Mouse (Mus musculus) bone marrow, adult 2 months (tissue): ENCODE data around the gene Abca3.
A peak's percentile ranks its signal among the peaks of the same experiment; 100 is the strongest.

ENCODE experiments used
- CTCF ChIP-seq: fragments of 200-500 bp; IDR thresholded peaks from 2 replicates; pipeline ENCODE4 v1.5.1; 2011; ENCODE audit warnings: low read length, control low read depth; ENCODE audit not compliant: control insufficient read depth, insufficient read depth
- POLR2A ChIP-seq: fragments of 200-500 bp; IDR thresholded peaks from 2 replicates; pipeline ENCODE4 v1.6.1; 2011; ENCODE audit warnings: low read depth, mild to moderate bottlenecking, control low read depth, low read length, borderline replicate concordance; ENCODE audit not compliant: control insufficient read depth

DNA sequence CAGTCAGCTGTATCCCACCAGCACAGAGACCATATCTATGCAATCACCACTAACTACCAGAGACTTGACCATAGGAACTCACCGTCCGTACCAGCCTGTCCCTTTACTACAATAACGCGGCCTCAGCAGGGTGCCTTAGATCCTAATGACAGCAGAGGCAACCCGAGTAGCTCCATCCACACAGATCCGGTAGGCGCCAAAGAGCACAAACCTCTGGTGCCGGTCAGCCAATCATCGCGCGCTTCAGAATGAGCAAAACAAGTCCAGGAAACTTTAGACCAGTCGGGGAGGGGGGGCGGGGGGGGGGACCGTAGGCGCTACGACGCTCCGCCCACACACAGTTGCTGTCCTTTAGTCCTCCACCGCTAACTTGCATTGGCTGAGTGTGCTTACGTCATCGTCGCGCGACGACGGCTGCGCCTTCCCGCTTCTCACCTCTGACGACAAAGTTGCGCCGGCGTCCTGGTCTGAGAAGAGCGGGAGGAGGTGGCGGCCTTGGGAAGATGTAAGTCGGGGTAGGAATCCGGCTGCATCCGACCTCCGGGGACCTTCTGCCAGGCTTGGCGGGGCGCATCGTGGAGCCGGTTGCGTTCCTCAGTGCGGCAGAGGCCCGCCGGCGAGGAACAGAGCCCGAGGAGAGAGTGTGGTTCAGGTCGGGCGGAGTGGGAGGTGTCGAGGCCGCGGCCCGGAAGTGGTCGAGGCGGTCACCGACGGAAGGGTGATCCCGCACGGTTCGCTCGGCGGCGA, 62.7 kb downstream of the Abca3 start, which contains the start of gene Rnps1:
- peak; percentile 1; the same call in 1 of the 2 replicates for TF ChIP-seq CTCF
- TF ChIP-seq POLR2A = peak; percentile 42
